Mouse (Mus musculus): ENCODE measurements around the gene Mecom.

DNA sequence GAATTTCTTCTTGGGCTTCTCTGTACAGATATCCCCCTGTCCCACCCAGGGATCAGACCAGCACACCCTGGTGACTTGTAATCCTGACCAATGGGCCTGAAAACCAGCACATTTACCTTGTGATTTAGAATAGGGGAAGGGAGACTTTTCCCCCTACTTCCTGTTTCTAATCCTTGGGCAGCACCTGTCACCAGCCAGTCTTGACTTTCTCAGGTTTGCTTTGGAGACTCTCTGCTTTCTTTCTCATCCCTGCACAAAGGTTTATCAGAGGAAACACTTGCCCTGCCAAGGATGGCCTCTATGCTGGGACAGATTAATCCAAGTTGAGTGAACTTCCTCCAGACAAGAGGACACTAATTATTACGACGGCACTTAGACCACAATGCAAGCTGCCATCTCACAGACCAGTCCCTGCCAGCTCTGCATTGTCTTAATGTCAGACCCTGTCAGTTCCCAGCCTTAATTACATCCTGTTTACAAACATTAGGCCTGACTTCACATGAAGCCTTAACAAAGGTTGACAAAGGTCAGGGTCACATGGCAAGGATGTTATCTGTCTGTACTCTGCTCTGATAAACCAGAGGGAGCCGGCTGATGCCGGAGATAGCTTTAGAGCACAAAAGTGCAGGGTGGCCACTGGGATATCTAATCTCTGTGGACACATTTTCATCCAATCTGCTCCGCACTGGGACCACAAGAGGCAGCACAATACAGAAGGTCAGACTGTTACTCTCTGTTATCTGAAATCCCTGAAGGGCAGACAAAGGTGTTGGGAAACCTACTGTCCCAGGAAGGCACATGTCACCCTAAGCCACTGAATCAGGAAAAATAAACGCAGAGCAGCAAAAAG, 193.7 kb downstream of the Mecom start:
- no peak for TF ChIP-seq TAL1 (IDR thresholded peaks at IDR 0.05; ENCODE audit: low read length)
- TF ChIP-seq GATA1 (IDR thresholded peaks at IDR 0.05; ENCODE audit: low read length): no peak
